Mouse (Mus musculus) neural tube, embryonic 14.5 days (tissue): Measurements from ENCODE around the gene Klk1b3. TPM values are rescaled to one million over a fixed set of nuclear protein-coding genes. Genes with fewer than 3 reads are reported as not detected.
A peak's percentile ranks its signal among the peaks of the same experiment; 100 is the strongest.
"Not testable (repeated sequence)": the region's sequence is repeated elsewhere in the genome, so short reads cannot be mapped to it uniquely, and the experiment has no call there.

Source experiments
- ATAC-seq: fragments of 200-750 bp; cut with Nextera tagmentation; 2 replicates; pipeline ENCODE4 v1.8.0; 2017; ENCODE audit warnings: low read depth, mild to moderate bottlenecking, moderate TSS enrichment, moderate library complexity
- H3K27ac ChIP-seq: fragments of 300-500 bp; sonication (generic); 2 replicates; pipeline ENCODE4 v1.5.1; 2014; ENCODE audit warnings: low read depth, mild to moderate bottlenecking, control low read depth, low read length, moderate library complexity, mixed read lengths
- H3K27me3 ChIP-seq: fragments of 300-500 bp; sonication (generic); 2 replicates; pipeline ENCODE4 v1.6.1; 2014; ENCODE audit warnings: low read length; ENCODE audit not compliant: control insufficient read depth, insufficient read depth
- H3K36me3 ChIP-seq: fragments of 300-500 bp; sonication (generic); 2 replicates; pipeline ENCODE4 v1.6.1; 2014; ENCODE audit warnings: low read length, mixed read lengths; ENCODE audit not compliant: control insufficient read depth, insufficient read depth
- H3K4me1 ChIP-seq: fragments of 300-500 bp; sonication (generic); 2 replicates; pipeline ENCODE4 v1.6.1; 2014; ENCODE audit warnings: low read length; ENCODE audit not compliant: control insufficient read depth, insufficient read depth
- H3K4me2 ChIP-seq: fragments of 300-500 bp; sonication (generic); 2 replicates; pipeline ENCODE4 v1.6.1; 2014; ENCODE audit warnings: mild to moderate bottlenecking, low read depth, low read length, control low read depth
- H3K4me3 ChIP-seq: fragments of 300-500 bp; sonication (generic); 2 replicates; pipeline ENCODE4 v1.5.1; 2014; ENCODE audit warnings: low read depth, low read length, control low read depth, mixed read lengths
- H3K9ac ChIP-seq: fragments of 300-500 bp; sonication (generic); replicated peaks from 2 replicates; pipeline ENCODE4 v1.6.1; 2014; ENCODE audit warnings: low read depth, mild to moderate bottlenecking, control low read depth, low read length, mixed read lengths
- H3K9me3 ChIP-seq: fragments of 300-500 bp; sonication (generic); 2 replicates; pipeline ENCODE4 v1.6.1; 2016; ENCODE audit warnings: low read length; ENCODE audit not compliant: control insufficient read depth
- WGBS: fragments of 180-500 bp; shearing (Covaris S2); extraction: QIAGEN DNeasy Blood & Tissue Kit; methylation state at CpG from one replicate; pipeline ENCODE4 v1.1.7; 2014; 5-methylcytosine and 5-hydroxymethylcytosine counted together
- polyA plus RNA-seq: library from polyadenylated mRNA; unstranded; fragments of >200 nt; fragmentation: Nextera tagmentation; extraction: Ambion mirVana; gene quantifications from 2 replicates; pipeline ENCODE4 v1.2.1, GENCODE M21; 2014

Klk1b3 gene
- polyA plus RNA-seq, 1 experiment from 2014 or later: not detected

DNA sequence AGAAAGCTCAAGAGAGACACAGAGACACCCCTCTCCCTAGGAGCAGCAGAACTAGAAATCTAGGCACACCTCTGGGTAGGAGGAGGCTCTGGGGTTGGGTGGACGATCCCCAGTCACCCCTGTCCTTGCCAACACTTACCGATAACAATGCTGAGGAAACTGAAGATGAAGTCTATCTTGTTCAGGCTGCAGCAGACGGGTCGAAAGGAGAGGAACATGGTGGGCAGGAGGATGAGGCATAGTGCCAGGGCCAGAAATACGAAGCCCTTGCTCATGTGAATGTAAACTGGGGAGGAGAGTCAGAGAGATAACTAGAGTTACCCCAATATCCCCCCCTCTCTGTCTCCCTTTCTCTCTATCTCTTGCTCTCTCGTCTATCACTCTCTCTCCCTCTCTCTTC lies 24.3 kb downstream of the Klk1b3 start:
- H3K27me3 ChIP-seq: not testable (repeated sequence)
- 85% methylated on average over 6 of the region's 6 CpGs for WGBS

DNA sequence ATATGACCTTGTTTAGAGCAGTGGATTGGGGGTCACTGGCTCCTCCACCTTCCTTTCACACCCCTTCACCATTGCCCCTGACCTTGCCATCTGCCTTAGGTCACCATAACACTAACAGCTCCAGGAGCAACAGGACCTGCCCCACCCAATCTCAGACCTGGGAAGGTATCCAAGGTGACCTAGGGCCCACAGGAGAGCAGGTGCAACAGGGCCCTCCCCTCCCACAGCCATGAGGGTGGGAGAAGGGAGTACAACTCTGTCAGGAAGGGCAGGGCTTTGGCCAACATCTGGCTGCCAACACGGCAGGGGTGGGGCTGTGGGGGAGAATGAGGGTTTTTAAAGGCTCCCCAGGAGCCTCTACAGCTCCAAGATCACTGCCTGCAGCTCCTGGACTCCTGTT lies 27.1 kb downstream of the Klk1b3 start, which contains the start of gene Klk1:
Gene Klk1, plus strand, starts transcription at position 285 of the 400 bp plus-strand sequence.
- H3K27ac ChIP-seq: no peak within 1 kb of the TSS
- no peak within 1 kb of the TSS for H3K4me3 ChIP-seq
- no peak within 1 kb of the TSS for H3K4me2 ChIP-seq
- no peaks in the 10 kb centered on the region for H3K9me3 ChIP-seq
- H3K4me1 ChIP-seq: no peaks in the 10 kb centered on the region
- H3K27me3 ChIP-seq: no peaks in the 10 kb centered on the region
- no peak within 1 kb of the TSS for H3K9ac ChIP-seq
- no peaks in the 10 kb centered on the region for H3K36me3 ChIP-seq
- WGBS: 64% methylated on average over 1 of the region's 1 CpGs
- ATAC-seq: no peak

More for the DNA sequence above, 24.3 kb downstream of the Klk1b3 start:
- not testable (repeated sequence) for H3K4me3 ChIP-seq, H3K9ac ChIP-seq, H3K4me2 ChIP-seq, H3K9me3 ChIP-seq, H3K4me1 ChIP-seq, H3K27ac ChIP-seq, ATAC-seq, H3K36me3 ChIP-seq

DNA sequence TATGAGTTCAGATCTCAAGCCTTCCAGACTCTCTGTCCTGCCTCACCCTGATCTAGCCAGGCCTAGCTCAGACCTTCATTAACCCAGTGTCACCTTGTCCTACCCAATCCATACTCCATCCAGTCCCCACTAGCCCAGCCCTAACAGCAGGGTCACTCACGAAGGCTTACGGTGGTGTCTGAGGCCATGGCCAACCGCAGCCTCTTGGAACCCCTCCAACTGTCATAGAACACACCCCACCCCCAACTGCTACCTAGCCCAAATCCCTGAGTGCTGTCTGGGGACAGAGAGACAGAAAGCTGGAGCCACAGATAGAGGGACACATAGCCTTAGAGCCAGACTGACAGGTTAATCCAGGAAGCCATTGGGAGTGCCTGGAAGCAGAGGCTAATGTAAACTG lies 37.9 kb downstream of the Klk1b3 start, which contains the start of gene Gm36864:
Gene Gm36864, plus strand, starts transcription at position 269 of the 400 bp plus-strand sequence.
- 81% methylated on average over 3 of the region's 3 CpGs for WGBS
- no peaks in the 10 kb centered on the region for H3K36me3 ChIP-seq
- no peak within 1 kb of the TSS for H3K27ac ChIP-seq
- no peaks in the 10 kb centered on the region for H3K27me3 ChIP-seq
- no peak for ATAC-seq
- no peaks in the 10 kb centered on the region for H3K4me1 ChIP-seq
- H3K4me2 ChIP-seq: no peak within 1 kb of the TSS
- no peak within 1 kb of the TSS for H3K9ac ChIP-seq
- H3K4me3 ChIP-seq: no peak within 1 kb of the TSS
- H3K9me3 ChIP-seq: no peaks in the 10 kb centered on the region

DNA sequence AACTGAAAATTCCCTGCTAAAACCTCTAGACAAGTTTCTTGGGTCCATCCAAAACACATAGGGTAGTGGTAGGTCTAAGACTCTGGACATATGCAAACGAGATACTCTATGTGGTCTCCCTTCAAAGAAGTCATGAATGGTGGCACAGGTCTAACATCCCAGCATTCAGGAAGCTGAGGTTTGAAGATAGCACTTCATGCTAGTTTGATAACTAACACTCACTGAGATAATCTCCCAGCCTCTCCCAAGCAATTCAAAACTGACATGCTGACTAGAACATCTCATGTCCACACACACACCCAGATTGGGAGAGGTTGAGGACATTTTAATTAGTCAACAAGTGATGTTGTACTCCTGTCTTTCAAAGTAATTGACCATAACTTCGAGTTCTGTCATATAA lies 41.9 kb downstream of the Klk1b3 start:
- Histone ChIP-seq H3K4me2 (no peak overlapping the region), H3K27me3 (no peaks in the 10 kb centered on the region), H3K4me1 (no peaks in the 10 kb centered on the region), H3K36me3 (no peaks in the 10 kb centered on the region), H3K4me3 (no peak overlapping the region), H3K9me3 (no peaks in the 10 kb centered on the region), H3K9ac (no peak overlapping the region), H3K27ac (no peak overlapping the region)
- 62% methylated on average over 2 of the region's 2 CpGs for WGBS
- no peak for ATAC-seq

DNA sequence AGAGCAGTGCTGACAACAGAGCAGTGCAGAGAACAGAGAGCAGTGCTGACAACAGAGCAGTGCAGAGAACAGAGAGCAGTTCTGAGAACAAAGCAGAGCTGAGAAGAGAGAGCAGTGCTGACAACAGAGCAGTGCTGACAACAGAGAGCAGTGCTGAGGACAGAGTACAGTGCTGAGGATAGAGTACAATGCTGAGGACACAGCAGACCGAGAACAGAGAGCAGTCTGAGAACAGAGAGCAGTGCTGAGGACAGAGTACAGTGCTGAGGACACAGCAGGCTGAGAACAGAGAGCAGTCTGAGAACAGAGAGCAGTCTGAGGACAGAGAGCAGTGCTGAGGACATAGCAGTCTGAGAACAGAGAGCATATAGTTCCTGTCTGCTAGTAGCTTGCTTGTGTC lies 42.7 kb downstream of the Klk1b3 start:
- H3K27ac ChIP-seq: no peak overlapping the region
- ATAC-seq: no peak
- WGBS: 65% methylated on average over 1 of the region's 1 CpGs
- no peaks in the 10 kb centered on the region for H3K9me3 ChIP-seq
- no peak overlapping the region for H3K9ac ChIP-seq
- 0 out of 2 replicates have a peak, but pooled peaks cover 4% of the 10 kb centered on the region for H3K4me1 ChIP-seq
- no peak overlapping the region for H3K4me3 ChIP-seq
- no peak overlapping the region for H3K4me2 ChIP-seq
- no peaks in the 10 kb centered on the region for H3K27me3 ChIP-seq
- no peaks in the 10 kb centered on the region for H3K36me3 ChIP-seq

DNA sequence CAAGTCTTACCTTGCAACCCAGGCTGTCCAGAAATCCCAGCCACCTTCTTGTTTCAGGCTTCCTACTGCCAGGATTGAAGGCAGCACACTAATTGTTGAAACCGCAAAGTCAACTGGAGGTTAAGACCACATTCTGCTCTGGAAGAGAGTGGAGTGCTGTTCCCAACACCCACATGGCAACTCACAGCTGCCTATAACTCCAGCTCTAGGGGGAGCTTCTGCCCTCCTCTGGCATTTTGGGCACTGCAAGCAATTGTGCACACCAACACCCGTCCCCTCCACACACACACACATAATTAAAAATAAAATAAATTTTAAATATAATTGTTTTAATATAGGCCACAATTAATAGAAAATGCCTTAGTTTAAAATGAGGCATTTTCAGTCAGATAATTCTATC lies 43.2 kb downstream of the Klk1b3 start:
- 66% methylated on average over 2 of the region's 2 CpGs for WGBS
- Histone ChIP-seq H3K27me3 (no peaks in the 10 kb centered on the region), H3K4me2 (no peak overlapping the region), H3K27ac (no peak overlapping the region), H3K9ac (no peak overlapping the region), H3K4me1 (0 out of 2 replicates have a peak, but pooled peaks cover 4% of the 10 kb centered on the region), H3K36me3 (no peaks in the 10 kb centered on the region), H3K9me3 (no peaks in the 10 kb centered on the region), H3K4me3 (no peak overlapping the region)
- ATAC-seq: no peak

DNA sequence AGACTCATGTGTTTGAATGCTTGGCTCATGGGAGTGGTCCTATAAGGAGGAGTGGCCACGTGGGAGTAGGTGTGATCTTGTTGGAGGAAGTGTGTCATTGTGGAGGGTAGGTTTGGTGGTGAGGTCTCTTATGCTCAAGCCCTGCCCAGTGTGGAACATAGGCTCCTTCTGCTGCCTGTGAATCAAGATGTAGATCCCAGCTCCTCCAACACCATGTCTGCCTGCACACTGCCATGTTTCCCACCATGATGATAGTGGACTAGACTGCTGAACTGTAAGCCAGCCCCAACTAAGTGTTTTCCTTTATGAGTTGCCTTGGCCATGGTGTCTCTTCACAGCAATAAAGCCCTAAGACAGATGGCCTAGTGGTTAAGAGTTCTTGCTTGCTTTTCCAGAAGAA lies 46.1 kb downstream of the Klk1b3 start:
- peaks cover 3% of the 10 kb centered on the region; the same call in 1 of the 2 replicates for H3K36me3 ChIP-seq
- H3K27ac ChIP-seq: no peak overlapping the region
- no peak overlapping the region for H3K9ac ChIP-seq
- no peaks in the 10 kb centered on the region for H3K9me3 ChIP-seq
- no peak overlapping the region for H3K4me2 ChIP-seq
- peaks cover 12% of the 10 kb centered on the region; the same call in 1 of the 2 replicates for H3K4me1 ChIP-seq
- no peaks in the 10 kb centered on the region for H3K27me3 ChIP-seq
- H3K4me3 ChIP-seq: no peak overlapping the region
- WGBS: 63% methylated on average over 1 of the region's 1 CpGs
- no peak for ATAC-seq

DNA sequence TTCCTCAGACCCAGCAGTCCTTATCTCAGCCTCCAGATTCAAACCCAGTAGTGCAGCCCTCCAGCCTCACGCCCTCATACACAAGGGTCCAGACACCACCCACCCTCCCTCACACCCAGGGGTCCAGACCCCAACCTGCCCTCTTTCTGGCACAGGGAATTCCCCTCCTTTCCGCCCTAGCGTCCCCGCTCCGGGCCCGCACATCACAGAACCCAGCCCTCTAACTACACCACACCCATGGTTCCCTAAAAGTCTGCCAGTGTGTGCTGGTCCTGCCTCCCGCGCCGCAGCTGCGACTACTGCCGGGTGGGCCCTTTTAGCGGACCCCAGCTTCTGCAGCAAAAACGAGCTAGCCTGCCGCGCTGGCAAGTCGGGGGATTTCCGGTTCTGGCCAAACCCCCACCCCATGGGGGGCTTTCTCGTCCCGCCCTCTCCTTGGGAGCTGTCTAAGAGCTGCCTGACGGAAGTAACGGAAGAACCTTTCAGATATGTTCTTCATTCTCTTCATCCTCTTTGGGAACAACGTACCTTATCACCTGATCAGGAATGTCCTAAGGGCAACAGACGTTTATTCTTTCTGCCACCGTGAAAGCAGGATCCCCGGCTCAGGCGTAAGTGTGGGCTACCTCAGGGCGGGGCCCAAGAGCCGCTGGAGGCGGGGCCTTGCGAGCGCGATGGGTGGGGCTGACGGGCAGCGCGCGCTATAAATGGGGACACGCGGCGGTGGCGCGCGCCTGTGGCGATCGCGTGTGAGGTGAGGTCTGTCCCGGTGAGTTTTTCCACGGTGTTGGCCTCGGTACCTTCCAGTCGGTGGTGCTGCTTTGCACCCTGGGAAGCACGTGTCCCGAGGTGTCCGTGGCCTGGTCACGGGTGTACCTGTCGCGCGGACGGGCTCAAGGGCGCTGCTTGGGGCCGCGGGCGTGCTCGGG lies 48.3 kb downstream of the Klk1b3 start, which contains the start of the genes 1700028J19Rik and 2410002F23Rik:
Gene 1700028J19Rik, minus strand, starts transcription at position 641 of the 929 bp plus-strand sequence.
Gene 2410002F23Rik, plus strand, starts transcription at position 668 of the 929 bp plus-strand sequence.
- WGBS: under 1% methylated on average over 62 of the region's 62 CpGs
- H3K9ac ChIP-seq: peak within 1 kb of the TSS; percentile 90

DNA sequence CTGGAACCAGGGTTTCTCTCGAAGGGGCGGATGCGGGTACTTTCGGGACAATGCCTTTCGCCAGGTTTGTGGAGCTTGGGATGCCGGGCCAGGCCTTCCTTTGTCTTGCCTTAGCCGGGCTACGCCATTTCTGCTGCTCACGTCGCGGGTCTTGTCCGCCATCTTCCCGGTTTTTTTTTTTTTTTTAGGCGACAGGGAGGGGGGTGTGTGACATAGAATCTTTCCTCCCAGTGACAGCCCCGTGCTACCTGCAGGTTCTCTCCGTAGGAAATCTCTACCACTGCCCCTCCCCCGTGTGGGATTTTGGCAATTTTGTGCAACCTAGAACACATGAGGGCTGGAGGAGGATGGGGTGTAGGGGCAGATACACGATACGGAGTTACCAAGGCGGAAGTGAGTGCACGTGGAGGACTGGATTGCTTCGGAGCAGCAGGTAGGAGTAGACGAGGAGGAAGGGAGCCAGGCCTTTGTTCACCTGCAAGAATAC lies 49.0 kb downstream of the Klk1b3 start:
- under 1% methylated on average over 23 of the region's 23 CpGs for WGBS

More for the DNA sequence above, 48.3 kb downstream of the Klk1b3 start, which contains the start of the genes 1700028J19Rik and 2410002F23Rik:
- ATAC-seq: peak; percentile 85
- Histone ChIP-seq H3K27me3 (no peaks in the 10 kb centered on the region), H3K36me3 (peaks cover 18% of the 10 kb centered on the region), H3K4me3 (peak within 1 kb of the TSS; percentile 78), H3K4me1 (peaks cover 17% of the 10 kb centered on the region; the same call in 1 of the 2 replicates), H3K9me3 (no peaks in the 10 kb centered on the region), H3K4me2 (peak within 1 kb of the TSS; percentile 70), H3K27ac (peak within 1 kb of the TSS; percentile 91)

More for the DNA sequence above, 49.0 kb downstream of the Klk1b3 start:
- Histone ChIP-seq H3K36me3 (peaks cover 18% of the 10 kb centered on the region), H3K4me3 (peak overlapping the region; percentile 78), H3K4me1 (peaks cover 17% of the 10 kb centered on the region; the same call in 1 of the 2 replicates), H3K4me2 (peak overlapping the region; percentile 70), H3K27ac (peak overlapping the region; percentile 91), H3K9ac (peak overlapping the region; percentile 90), H3K9me3 (no peaks in the 10 kb centered on the region), H3K27me3 (no peaks in the 10 kb centered on the region)
- peak; percentile 22 for ATAC-seq
